Mouse (Mus musculus): ENCODE measurements around the gene Ctu2. TPM values are rescaled to one million over a fixed set of nuclear protein-coding genes. Genes with fewer than 3 reads are reported as not detected.
A peak's percentile ranks its signal among the peaks of the same experiment; 100 is the strongest.

The Ctu2 gene
- 53.8 and 55.0 TPM in 2 replicates for polyA plus RNA-seq (2014; fragmentation: Nextera tagmentation; extraction: Ambion mirVana)

DNA sequence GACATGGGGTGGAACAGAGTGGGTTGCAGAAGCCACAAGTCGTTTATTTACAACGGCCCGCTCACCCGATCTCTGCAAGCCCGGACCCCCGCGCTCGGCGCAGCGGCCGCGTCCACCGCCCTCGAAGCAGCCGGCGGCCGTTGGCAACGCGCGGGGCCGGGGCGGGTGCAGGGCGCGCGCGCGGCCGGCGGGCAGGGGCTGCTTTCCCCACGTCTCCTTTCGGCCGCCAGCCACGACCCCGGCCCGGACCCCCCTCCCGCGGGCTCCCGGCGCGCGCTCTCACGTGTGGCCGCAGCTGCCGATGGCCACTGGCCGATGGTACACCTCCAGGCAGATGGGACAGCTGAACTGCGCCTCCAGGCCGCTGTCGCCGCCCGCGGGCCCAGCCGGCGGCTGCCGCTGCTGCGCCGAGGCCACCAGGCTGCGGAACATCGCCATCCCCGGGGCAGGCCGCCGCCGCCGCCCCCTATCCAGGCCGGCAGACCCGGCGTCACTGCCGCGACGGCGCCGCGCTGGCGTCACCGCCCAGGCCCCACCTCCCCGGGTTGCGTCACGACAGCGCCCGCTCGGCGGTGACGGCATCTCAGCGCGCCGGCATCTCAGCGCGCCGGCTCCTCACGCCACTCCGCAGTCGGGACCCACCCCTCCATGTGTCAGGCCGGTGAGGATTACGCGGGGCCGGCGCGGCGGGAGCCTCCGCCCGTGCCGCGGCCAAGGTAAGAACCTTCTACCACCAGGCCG lies at the start of gene Ctu2, which contains the start of gene Rnf166:
Gene Ctu2, plus strand, starts transcription at position 564 of the 741 bp plus-strand sequence.
Gene Rnf166, minus strand, starts transcription at position 485 of the 741 bp plus-strand sequence.
- Histone ChIP-seq H3K27me3 (replicated peaks; ENCODE audit: control insufficient read depth, insufficient read depth, low read length) (no peaks in the 10 kb centered on the region), H3K4me3 (ENCODE audit: low read depth, low read length) (peak within 1 kb of the TSS; percentile 97), H3K27ac (ENCODE audit: low read depth) (peak within 1 kb of the TSS; percentile 48; the same call in 1 of the 2 replicates), H3K4me2 (ENCODE audit: low read length) (peak within 1 kb of the TSS; percentile 88), H3K4me1 (replicated peaks; ENCODE audit: control insufficient read depth, insufficient read depth, low read length) (peaks cover 20% of the 10 kb centered on the region), H3K9me3 (ENCODE audit: control insufficient read depth, low read length) (no peaks in the 10 kb centered on the region), H3K9ac (ENCODE audit: low read length) (peak within 1 kb of the TSS; percentile 81), H3K36me3 (ENCODE audit: control insufficient read depth, insufficient read depth, low read length) (peaks cover 23% of the 10 kb centered on the region)
- under 1% methylated on average over 89 of the region's 103 CpGs for WGBS
- ATAC-seq (replicated peaks; ENCODE audit: low FRiP score, low TSS enrichment, low read depth) (peak; percentile 92), DNase-seq (ENCODE audit: low spot score) (peak; percentile 97)

DNA sequence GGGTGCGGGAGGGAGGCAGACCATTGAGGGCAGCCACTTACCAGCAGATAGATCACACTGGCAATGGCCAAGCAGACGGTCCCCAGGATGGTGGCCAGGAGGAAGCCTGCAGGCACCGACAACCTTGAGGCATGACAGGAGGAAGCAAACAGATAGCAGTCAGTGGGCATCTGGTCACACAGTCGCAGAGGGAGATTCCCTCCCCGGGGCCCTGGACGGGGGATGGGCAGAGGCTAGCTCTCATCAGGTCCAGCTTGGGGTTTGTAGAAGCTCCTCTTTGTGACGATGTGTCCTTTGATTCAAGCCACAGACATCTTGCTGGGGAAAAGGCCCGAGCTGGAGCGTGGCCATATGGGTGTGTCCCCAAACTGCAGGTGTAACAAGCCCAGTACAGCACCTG lies 49.8 kb upstream of the Ctu2 start:
- Histone ChIP-seq H3K27me3 (replicated peaks; ENCODE audit: control insufficient read depth, insufficient read depth, low read length) (no peaks in the 10 kb centered on the region), H3K27ac (ENCODE audit: low read depth) (no peak overlapping the region), H3K9me3 (ENCODE audit: control insufficient read depth, low read length) (no peaks in the 10 kb centered on the region), H3K4me3 (ENCODE audit: low read depth, low read length) (no peak overlapping the region), H3K36me3 (ENCODE audit: control insufficient read depth, insufficient read depth, low read length) (peaks cover 10% of the 10 kb centered on the region), H3K4me2 (ENCODE audit: low read length) (no peak overlapping the region), H3K4me1 (replicated peaks; ENCODE audit: control insufficient read depth, insufficient read depth, low read length) (peaks cover 5% of the 10 kb centered on the region), H3K9ac (ENCODE audit: low read length) (no peak overlapping the region)
- WGBS = 70% methylated on average over 9 of the region's 9 CpGs
- no peak for DNase-seq (ENCODE audit: low spot score)
- ATAC-seq (replicated peaks; ENCODE audit: low FRiP score, low TSS enrichment, low read depth) = no peak

DNA sequence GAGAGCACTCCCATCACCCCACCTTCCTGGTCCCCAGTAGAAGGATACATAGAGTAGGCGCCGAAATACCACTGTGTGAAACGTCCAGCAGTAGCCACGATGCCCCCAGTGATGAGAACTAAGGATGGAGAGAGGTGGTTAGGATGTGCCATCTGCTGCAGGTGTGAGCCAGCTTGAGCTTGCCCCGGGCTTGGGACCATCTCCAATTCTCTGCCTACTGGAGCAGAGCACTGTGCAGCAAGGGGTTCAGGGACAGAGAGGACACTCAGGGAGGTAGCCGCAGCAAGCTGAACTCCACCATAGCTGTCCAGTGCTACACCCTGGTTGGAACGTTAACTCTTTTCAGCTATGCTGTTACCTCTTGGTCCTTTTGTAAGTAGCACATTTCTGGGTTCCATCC lies 48.3 kb upstream of the Ctu2 start:
- no peak for ATAC-seq (replicated peaks; ENCODE audit: low FRiP score, low TSS enrichment, low read depth)
- Histone ChIP-seq H3K4me2 (ENCODE audit: low read length) (no peak overlapping the region), H3K4me3 (ENCODE audit: low read depth, low read length) (no peak overlapping the region), H3K27me3 (replicated peaks; ENCODE audit: control insufficient read depth, insufficient read depth, low read length) (no peaks in the 10 kb centered on the region), H3K36me3 (ENCODE audit: control insufficient read depth, insufficient read depth, low read length) (peaks cover 10% of the 10 kb centered on the region), H3K9ac (ENCODE audit: low read length) (no peak overlapping the region), H3K9me3 (ENCODE audit: control insufficient read depth, low read length) (no peaks in the 10 kb centered on the region), H3K27ac (ENCODE audit: low read depth) (no peak overlapping the region), H3K4me1 (replicated peaks; ENCODE audit: control insufficient read depth, insufficient read depth, low read length) (peaks cover 15% of the 10 kb centered on the region)
- DNase-seq (ENCODE audit: low spot score) = no peak
- 89% methylated on average over 7 of the region's 7 CpGs for WGBS

DNA sequence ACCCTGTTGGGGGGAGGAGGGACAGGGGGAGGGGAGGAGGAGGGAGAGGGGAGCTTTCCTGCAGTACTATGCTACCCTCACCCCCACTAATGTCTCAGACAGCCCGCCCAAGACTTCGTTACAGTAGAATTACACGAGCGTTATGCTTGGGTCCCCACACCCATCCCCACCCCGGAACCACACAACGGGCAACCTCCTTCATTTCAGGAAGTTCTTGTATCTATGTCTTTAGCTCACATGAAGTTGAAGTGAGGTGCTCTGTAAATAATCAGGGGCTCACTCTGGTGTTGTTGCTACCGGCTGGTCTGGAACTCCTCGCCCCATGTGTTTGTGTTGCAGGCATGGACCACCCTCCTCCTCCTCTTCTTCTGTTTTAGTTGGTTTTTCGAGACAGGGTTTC lies 47.8 kb upstream of the Ctu2 start:
- DNase-seq (ENCODE audit: low spot score) = no peak
- WGBS = 87% methylated on average over 9 of the region's 9 CpGs
- no peak for ATAC-seq (replicated peaks; ENCODE audit: low FRiP score, low TSS enrichment, low read depth)
- Histone ChIP-seq H3K27me3 (replicated peaks; ENCODE audit: control insufficient read depth, insufficient read depth, low read length) (no peaks in the 10 kb centered on the region), H3K9me3 (ENCODE audit: control insufficient read depth, low read length) (no peaks in the 10 kb centered on the region), H3K27ac (ENCODE audit: low read depth) (no peak overlapping the region), H3K36me3 (ENCODE audit: control insufficient read depth, insufficient read depth, low read length) (peaks cover 10% of the 10 kb centered on the region), H3K4me3 (ENCODE audit: low read depth, low read length) (no peak overlapping the region), H3K4me2 (ENCODE audit: low read length) (no peak overlapping the region), H3K4me1 (replicated peaks; ENCODE audit: control insufficient read depth, insufficient read depth, low read length) (peaks cover 18% of the 10 kb centered on the region), H3K9ac (ENCODE audit: low read length) (no peak overlapping the region)

DNA sequence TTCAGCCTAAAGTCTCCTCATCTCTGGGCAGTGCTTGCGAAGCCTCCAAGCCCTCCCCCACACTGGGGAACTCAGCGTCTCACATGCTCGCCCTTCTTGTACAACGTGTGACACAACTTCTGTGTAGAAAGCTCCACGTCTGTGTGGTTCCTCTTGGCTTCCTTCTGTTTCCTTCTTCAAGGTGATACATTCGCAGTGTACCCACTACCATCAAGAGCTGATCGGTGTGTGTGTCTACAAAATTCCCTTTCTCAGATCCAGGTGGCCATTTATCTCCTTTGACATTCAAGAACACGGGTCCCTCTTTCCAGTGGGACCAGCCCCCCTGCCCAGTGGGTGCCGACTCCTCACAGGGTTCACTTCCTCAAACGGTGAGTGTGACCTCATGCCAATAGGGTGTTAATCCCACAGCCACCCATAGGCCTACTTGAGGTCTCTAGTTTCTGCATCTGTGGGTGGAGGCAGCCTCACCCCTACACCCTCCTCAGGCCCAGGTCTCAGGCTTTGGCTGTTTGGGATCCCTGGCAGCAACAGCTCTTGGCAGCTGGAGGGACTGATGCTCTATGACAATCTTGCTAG lies 45.8 kb upstream of the Ctu2 start:
- no peak for DNase-seq (ENCODE audit: low spot score)

DNA sequence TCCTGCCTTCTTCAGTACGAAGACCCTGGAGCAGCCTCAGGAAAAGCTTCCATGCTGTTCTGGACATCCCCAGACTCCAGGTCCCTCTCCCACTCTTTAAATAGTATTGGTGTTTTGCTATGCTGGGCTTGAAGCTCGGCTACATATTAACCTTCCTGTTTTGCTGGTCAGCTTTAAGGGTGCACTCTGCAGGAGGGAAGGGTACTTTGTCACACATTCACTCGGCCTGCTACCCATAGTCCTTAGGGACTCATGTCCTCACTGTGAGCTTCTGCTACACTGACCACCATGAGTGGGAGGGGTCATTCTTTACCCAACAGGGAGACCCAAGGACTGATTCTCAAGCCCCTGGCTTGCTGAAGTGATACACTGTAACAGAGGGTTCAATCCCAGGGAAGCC lies 45.3 kb upstream of the Ctu2 start:
- no peaks in the 10 kb centered on the region for H3K27me3 ChIP-seq (replicated peaks; ENCODE audit: control insufficient read depth, insufficient read depth, low read length)
- H3K4me1 ChIP-seq (replicated peaks; ENCODE audit: control insufficient read depth, insufficient read depth, low read length) = peaks cover 18% of the 10 kb centered on the region
- H3K9me3 ChIP-seq (ENCODE audit: control insufficient read depth, low read length) = no peaks in the 10 kb centered on the region
- H3K4me3 ChIP-seq (ENCODE audit: low read depth, low read length) = no peak overlapping the region
- H3K9ac ChIP-seq (ENCODE audit: low read length) = no peak overlapping the region
- 78% methylated on average over 3 of the region's 3 CpGs for WGBS
- DNase-seq (ENCODE audit: low spot score) (no peak), ATAC-seq (replicated peaks; ENCODE audit: low FRiP score, low TSS enrichment, low read depth) (no peak)
- H3K27ac ChIP-seq (ENCODE audit: low read depth) = no peak overlapping the region
- H3K36me3 ChIP-seq (ENCODE audit: control insufficient read depth, insufficient read depth, low read length) = peaks cover 22% of the 10 kb centered on the region
- no peak overlapping the region for H3K4me2 ChIP-seq (ENCODE audit: low read length)

More for the DNA sequence above, 45.8 kb upstream of the Ctu2 start:
- H3K4me1 ChIP-seq (replicated peaks; ENCODE audit: control insufficient read depth, insufficient read depth, low read length) = peaks cover 18% of the 10 kb centered on the region
- H3K9me3 ChIP-seq (ENCODE audit: control insufficient read depth, low read length) = no peaks in the 10 kb centered on the region
- WGBS = 86% methylated on average over 10 of the region's 10 CpGs
- H3K27me3 ChIP-seq (replicated peaks; ENCODE audit: control insufficient read depth, insufficient read depth, low read length) = no peaks in the 10 kb centered on the region
- H3K27ac ChIP-seq (ENCODE audit: low read depth) = no peak overlapping the region
- ATAC-seq (replicated peaks; ENCODE audit: low FRiP score, low TSS enrichment, low read depth) = no peak
- H3K9ac ChIP-seq (ENCODE audit: low read length) = no peak overlapping the region
- H3K4me3 ChIP-seq (ENCODE audit: low read depth, low read length) = no peak overlapping the region
- H3K4me2 ChIP-seq (ENCODE audit: low read length) = no peak overlapping the region
- H3K36me3 ChIP-seq (ENCODE audit: control insufficient read depth, insufficient read depth, low read length) = peaks cover 20% of the 10 kb centered on the region

DNA sequence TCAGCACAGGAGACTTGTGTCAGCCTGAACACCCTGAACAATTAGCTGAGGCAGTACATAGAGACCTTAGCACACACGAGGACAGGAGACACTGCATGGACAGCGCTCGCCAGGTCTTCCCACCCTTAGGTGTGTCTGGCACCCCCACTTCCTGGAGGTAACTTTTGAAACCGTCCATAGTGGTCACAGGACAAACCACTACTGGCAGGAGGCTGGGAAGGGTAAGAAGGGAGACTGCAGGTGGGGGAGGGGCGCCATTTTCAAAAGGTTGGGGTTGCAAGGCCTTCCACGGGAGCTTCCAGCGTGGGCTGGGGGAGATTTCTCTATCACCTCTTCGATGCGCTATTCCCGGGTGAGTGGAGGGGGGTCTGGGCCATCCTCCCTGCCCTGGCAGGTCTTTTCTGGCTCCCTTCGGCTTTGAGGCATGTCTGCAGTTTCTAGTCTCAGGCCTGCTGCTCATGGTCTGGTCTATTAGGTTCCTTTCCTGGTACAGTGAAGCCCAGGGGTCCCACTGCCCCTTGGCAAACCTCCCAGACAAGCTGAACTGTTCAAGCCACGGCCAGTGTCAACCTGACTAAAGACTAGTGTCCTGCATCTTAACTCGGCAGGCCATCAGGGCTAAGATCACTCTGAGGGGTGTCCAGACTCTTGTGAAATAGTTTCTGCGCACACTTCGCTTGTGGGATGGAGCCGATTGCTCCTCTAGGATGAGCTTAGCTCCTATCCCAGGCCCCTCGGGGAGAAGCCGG lies 44.1 kb upstream of the Ctu2 start:
- H3K9ac ChIP-seq (ENCODE audit: low read length) = peak overlapping the region; percentile 49
- peak; percentile 82 for DNase-seq (ENCODE audit: low spot score)
- peaks cover 26% of the 10 kb centered on the region for H3K36me3 ChIP-seq (ENCODE audit: control insufficient read depth, insufficient read depth, low read length)
- H3K4me1 ChIP-seq (replicated peaks; ENCODE audit: control insufficient read depth, insufficient read depth, low read length) = peaks cover 18% of the 10 kb centered on the region
- H3K4me2 ChIP-seq (ENCODE audit: low read length) = peak overlapping the region; percentile 75
- 31% methylated on average over 18 of the region's 18 CpGs for WGBS
- peak; percentile 4; the same call in 1 of the 2 replicates for ATAC-seq (replicated peaks; ENCODE audit: low FRiP score, low TSS enrichment, low read depth)
- H3K4me3 ChIP-seq (ENCODE audit: low read depth, low read length) = peak overlapping the region; percentile 37
- no peaks in the 10 kb centered on the region for H3K27me3 ChIP-seq (replicated peaks; ENCODE audit: control insufficient read depth, insufficient read depth, low read length)
- peak overlapping the region; percentile 76 for H3K27ac ChIP-seq (ENCODE audit: low read depth)
- no peaks in the 10 kb centered on the region for H3K9me3 ChIP-seq (ENCODE audit: control insufficient read depth, low read length)

DNA sequence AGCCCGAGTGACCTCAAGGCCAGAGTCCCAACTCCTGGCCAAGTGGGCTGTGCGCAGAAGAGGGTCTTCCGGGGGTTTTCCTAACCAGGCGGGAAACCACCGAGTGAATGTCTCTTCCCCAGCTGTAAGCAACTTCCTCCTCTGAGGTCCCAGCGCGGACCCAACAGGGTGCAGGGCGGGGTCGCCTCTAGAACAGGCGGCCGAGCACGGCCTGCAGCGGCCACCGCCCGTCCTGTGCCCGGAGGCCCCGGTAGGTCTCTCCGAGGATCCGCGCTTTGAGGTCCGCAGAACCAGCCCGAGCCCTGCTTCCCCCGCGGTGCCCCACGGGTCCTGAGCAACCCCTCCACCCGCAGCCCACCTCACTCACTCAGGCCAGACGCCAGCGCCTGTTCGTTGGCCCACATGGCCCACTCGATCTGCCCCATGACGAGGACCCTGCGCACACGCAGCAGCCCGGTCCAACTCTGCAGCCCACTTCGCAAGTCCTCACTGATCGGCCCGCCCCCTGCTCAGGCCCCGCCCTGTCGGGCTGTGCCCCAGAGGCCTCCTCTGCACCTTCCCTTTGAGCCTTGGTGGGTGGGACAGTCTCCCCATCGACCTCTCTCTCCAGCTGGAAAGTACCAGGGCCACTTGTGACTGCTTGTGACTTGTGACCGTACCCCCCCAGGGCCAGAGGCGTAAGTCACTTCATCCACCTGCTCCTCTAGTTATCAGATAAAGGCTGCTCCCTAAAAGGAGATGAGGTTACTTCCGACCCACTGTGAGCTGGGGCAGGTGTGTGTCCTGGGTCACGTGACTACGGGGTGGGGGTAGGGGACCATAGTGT lies 43.3 kb upstream of the Ctu2 start, which contains the start of gene Cyba:
Gene Cyba, minus strand, starts transcription at position 488 of the 826 bp plus-strand sequence.
- Histone ChIP-seq H3K36me3 (ENCODE audit: control insufficient read depth, insufficient read depth, low read length) (peaks cover 26% of the 10 kb centered on the region), H3K9ac (ENCODE audit: low read length) (peak within 1 kb of the TSS; percentile 49), H3K4me2 (ENCODE audit: low read length) (peak within 1 kb of the TSS; percentile 75), H3K4me1 (replicated peaks; ENCODE audit: control insufficient read depth, insufficient read depth, low read length) (peaks cover 21% of the 10 kb centered on the region), H3K27ac (ENCODE audit: low read depth) (peak within 1 kb of the TSS; percentile 76), H3K9me3 (ENCODE audit: control insufficient read depth, low read length) (no peaks in the 10 kb centered on the region), H3K4me3 (ENCODE audit: low read depth, low read length) (peak within 1 kb of the TSS; percentile 37), H3K27me3 (replicated peaks; ENCODE audit: control insufficient read depth, insufficient read depth, low read length) (no peaks in the 10 kb centered on the region)
- DNase-seq (ENCODE audit: low spot score) (peak; percentile 83), ATAC-seq (replicated peaks; ENCODE audit: low FRiP score, low TSS enrichment, low read depth) (peak; percentile 90)
- 3% methylated on average over 45 of the region's 45 CpGs for WGBS

All from intestine, embryonic 14.5 days (tissue).